Mouse (Mus musculus): ENCODE data around the gene Cel.

DNA sequence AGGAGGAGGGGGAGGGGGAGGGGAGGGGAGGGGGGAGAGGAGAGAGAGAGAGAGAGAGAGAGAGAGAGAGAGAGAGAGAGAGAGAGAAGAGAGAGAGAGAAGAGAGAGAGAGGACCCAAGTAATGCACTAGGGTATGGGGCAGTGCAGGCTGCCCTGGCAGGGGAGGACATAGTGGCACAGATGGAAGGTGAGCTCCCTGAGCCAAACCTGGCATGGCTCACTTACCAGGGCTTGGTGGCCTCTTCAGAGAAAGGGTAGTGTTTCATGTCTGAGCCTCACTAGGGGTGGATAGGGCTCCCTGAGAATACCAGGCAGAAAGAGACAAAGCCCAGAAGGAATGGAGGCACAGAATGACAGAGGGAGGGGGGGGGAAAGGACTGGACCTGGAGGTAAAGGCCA lies 627 bp upstream of the Cel start:
- TF ChIP-seq CTCF (IDR thresholded peaks at IDR 0.05; ENCODE audit: low read depth) (no peak), EP300 (IDR thresholded peaks at IDR 0.05; ENCODE audit: low read depth) (no peak)
